Mouse (Mus musculus): ENCODE measurements around the gene Ism2.
"Not testable (repeated sequence)": the region's sequence is repeated elsewhere in the genome, so short reads cannot be mapped to it uniquely, and the experiment has no call there.

The Ism2 gene

GRCm38 (mm10) chr12:87299657-87300440, at the start of gene Ism2:
Gene Ism2 (minus strand): TSS chr12:87299705.
- peak; percentile 12 to 24 for DNase-seq

GRCm38 (mm10) chr12:87348029-87348428, 48.5 kb upstream of the Ism2 start:
- DNase-seq, result peak; percentile 6 to 9

DNA sequence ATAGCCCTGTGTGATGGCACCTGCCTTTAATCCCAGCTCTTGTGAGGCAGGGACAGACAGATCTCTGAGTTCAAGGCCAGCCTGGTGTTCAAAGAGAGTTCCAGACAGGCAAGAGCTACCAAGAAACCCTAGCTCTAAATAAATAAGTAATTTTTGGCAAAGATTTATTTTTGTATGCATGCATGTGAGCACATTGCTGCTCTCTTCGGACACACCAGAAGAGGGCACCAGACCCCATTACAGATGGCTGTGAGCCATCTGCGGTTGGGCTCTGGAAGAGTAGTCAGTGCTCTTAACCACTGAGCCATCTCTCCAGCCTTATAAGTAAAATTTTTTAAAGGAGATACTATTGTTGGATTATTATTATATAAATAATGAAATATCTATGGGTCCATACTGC, 48.0 kb upstream of the Ism2 start:
- DNase-seq, result peak in 1 of 2 experiments; percentile 23

DNA sequence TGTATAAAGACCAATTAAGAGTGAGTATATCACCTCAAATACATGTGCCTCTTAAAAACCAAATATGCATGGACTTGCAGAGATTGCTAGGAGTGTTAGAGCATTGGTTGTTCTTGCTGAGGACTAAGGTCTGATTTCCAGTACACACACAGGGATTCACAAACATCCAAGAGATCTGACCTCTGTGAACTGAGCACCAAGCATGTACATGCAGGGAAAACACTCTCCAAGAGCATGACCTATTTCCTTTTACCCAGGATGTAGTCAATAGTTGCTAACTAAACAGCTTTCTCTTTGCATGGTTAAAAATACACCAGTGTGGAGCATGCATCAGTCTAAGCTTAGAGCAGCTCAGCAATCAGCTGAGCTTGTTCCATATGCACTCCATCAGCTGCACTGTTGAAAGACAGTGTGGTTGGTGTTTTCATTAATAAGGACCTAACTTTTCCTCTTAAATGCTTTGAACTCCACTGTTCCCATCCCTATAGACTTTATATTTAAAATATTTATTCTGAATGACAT, 43.6 kb upstream of the Ism2 start:
- DNase-seq, result no peak

GRCm38 (mm10) chr12:87338082-87338481, 38.6 kb upstream of the Ism2 start:
- no peak for DNase-seq

- no peak for DNase-seq
Observed at GRCm38 (mm10) chr12:87334886-87335285, 35.4 kb upstream of the Ism2 start.

GRCm38 (mm10) chr12:87333794-87334193, 34.3 kb upstream of the Ism2 start:
- no peak for DNase-seq

- DNase-seq, result no peak
Observed at GRCm38 (mm10) chr12:87332511-87332910, 33.0 kb upstream of the Ism2 start.

DNA sequence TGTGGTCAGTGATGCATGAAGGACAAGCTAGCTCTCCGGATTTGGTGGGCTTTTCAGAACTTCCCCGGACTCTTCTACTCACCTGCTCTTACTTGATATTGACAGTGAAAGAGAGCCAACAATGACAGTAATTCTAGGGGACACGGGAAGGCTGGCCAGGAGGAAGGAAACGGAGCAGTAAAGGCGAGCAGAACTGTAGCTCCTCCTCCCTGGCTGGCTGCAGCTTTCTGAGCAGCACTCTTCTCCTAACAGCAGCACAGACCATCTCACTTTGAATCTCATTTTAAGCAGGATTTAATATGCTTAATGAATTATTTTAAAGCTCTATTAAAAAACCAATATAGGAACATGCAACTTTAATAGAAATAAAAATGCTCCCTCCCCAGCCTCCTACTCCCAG, 32.4 kb upstream of the Ism2 start:
- no peak for DNase-seq

DNA sequence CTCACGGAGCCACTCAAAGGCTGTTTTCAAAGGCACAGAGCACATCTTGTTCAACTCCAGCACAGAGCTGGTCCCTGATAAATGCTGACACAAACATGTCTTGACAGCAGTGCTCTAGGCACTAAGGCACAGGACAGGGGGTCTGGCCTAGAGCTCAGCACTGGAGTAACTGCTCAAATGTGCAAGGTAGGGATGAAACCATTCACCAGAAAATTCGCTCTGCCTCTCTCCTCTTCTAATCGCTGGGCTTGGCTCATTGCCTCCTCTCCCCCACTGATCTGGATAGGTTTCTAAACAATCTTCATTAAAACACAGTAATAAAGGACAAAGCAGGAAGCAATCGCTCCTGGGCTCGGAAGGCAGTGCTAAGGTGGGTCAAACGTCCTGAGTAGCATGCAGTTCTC, 31.6 kb upstream of the Ism2 start:
- DNase-seq, result no peak

- no peak for DNase-seq
Observed at GRCm38 (mm10) chr12:87330213-87330612, 30.7 kb upstream of the Ism2 start.

GRCm38 (mm10) chr12:87328025-87328424, 28.5 kb upstream of the Ism2 start:
- DNase-seq, result no peak

DNA sequence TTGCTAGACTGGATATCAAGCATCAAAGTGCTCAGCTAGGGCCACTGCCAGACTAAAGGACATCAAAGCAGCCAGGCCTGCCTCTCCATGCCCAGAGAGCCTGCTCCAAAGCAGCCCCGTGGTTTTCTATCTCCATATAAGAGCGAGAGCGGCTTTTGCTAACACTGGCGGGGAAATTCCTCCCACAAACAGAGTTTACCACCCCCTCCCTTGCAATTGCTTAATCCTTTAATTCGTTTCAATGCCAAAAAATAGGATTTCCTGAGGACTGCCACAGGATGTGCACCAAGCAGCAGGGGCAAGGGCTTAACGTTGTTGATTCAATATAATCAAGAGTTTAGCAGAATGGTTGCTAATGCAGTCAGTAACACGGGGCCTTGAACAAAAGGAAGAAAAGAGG, 28.1 kb upstream of the Ism2 start:
- no peak for DNase-seq

GRCm38 (mm10) chr12:87325452-87325851, 25.9 kb upstream of the Ism2 start:
- no peak for DNase-seq

GRCm38 (mm10) chr12:87319229-87319628, 19.7 kb upstream of the Ism2 start:
- DNase-seq, result no peak

- no peak for DNase-seq
Observed at GRCm38 (mm10) chr12:87317951-87318350, 18.4 kb upstream of the Ism2 start.

DNA sequence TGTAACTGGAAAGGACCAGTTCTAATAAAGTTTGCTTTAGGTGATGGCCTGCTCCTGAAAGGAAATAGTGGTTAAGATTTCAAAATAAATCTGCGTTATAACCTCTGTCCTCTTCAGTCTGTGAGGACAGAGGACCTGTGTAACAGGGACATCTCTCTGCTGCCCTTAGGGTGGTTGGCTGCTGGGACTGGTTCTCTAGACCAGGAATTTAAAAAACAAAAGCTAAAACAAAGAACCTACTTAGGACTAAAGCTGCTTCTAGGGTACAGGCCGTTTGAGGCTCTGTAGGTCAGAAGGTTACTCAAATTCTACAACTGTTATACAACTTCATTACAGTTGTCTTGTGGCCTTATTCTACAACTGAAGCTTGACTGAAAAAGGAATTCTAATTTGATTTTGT, 13.6 kb upstream of the Ism2 start:
- DNase-seq, result no peak

GRCm38 (mm10) chr12:87306584-87306844, 7.0 kb upstream of the Ism2 start:
- not testable (repeated sequence) for DNase-seq

DNA sequence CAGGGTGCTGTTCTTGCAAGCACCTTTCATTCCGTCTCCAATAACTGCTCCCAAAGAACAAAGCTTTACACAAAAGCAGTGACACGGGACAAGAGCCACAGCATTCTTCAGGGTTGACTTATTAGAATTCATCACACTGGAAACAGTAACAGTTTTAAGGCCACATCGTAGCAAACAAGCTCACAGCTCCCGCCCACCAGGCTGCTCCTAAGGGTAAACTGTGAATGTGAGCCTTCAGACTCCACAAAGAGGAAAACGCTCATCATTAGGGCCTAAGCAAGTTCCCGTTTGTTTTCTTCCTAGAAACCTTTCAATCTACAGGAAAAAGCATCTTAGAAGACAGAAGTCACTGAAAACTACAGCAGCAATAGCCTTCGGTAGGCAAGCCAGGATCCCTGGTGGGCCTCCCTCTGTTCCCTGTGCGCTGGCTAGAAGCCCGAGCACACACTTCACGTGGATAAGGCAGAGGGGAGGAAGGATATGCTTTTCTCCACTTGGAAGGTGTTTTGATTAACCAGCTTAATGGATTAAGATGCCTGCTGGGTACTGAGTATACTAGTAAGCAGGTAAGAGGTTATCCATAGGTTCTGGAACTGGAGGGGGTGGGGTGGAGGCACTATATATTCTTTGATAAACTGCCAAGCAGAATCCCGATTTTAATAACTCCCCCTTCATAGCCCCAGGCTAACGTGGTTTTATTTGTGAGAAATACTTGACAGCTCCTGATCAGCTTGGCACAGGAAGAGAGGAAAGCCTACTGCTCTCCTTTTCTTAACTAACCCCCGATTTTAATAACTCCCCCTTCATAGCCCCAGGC, 6.5 kb upstream of the Ism2 start:
- no peak for DNase-seq

GRCm38 (mm10) chr12:87301189-87301588, 1.7 kb upstream of the Ism2 start:
- no peak for DNase-seq

- no peak for DNase-seq
Observed at GRCm38 (mm10) chr12:87300441-87300690, 861 bp upstream of the Ism2 start.

DNA sequence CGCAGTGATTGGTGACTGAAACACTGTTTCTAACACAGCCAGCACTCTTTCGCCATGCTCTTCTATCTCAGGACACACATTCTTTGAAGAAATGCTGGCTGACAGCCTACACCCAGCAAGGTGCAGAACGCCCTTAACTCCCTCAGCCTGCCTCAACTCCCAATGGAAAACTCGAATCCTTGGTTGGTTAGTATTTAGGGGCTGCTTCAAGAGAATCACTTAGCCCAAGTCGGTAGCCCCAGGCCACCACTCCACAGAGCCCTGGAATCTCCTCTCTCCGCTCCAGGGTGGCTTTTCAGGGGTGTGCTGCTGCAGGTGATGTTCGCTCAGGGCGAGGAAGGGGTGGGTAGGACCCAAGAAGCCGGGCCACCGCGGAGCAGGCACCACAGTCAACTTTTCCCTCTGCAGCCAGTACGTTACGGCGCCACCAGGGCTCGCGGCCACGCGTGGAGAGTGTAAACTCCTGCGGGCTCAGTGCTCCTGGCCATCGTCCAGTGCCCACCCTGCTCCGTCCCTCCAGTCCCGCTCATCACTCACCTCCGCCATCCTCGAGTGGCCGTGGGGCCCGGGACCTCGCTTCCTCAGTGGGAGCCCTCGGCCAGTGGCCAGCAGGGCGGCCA, 358 bp downstream of the Ism2 start:
- DNase-seq, result peak in 1 of 2 experiments; percentile 23

GRCm38 (mm10) chr12:87293934-87294333, 5.6 kb downstream of the Ism2 start:
- peak in 1 of 2 experiments; percentile 33 for DNase-seq

DNA sequence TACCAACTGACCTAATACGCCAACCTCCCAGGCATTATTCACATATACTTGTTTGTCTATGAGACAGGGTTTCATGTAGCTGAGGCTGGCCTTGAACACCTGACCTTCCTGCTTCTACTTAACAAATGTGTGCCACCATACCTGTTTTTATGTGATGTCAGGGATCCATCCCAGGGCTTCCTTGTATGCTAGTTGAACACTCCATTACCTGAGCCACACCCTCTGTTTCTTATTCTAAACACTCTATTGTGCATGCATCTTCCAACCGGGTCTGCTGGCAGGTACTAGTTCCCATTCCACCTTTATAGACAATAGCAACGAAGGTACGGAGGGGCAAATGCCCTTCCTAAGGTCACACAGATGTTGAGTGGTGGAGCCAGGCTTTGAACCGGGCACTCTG, 10.4 kb downstream of the Ism2 start:
- DNase-seq, result no peak

All from lung, adult 18-20 months (tissue).